Mouse (Mus musculus) fat pad, adult 2 months (tissue): ENCODE data around the gene Ptges2.
"Not testable (repeated sequence)": the region's sequence is repeated elsewhere in the genome, so short reads cannot be mapped to it uniquely, and the experiment has no call there.

Experiments used
- DNase-seq: peaks from one replicate; pipeline ENCODE4 v3.0.0-alpha.2; 2011; ENCODE audit warnings: low read depth, low spot score; ENCODE audit errors: extremely low read depth

Gene Ptges2

DNA sequence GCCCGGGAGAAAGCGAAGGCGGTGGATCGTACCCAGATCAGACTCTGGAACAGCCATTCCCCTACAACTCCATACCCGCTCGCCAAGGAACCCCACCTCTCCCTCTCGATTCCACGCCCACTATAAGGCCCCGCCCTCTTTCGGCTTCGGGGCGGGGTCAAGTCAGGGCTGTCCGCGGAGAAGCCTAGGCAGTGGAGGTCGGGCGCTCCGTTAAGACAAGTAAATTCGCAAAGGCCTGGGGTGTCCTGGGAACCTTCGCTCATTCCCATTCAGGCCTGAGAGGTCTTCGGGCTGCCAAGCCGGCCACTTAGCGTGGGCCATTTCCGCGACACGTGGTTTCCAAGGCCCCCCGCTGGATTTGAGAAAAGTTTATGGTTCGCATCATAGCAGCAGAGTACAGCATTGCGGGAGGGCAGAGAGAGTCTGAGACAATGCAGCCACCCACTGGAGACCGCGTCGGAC lies at the start of gene Ptges2:
TSS of gene Ptges2 (plus strand) at position 413 of the 462 bp plus-strand sequence.
- no peak for DNase-seq

DNA sequence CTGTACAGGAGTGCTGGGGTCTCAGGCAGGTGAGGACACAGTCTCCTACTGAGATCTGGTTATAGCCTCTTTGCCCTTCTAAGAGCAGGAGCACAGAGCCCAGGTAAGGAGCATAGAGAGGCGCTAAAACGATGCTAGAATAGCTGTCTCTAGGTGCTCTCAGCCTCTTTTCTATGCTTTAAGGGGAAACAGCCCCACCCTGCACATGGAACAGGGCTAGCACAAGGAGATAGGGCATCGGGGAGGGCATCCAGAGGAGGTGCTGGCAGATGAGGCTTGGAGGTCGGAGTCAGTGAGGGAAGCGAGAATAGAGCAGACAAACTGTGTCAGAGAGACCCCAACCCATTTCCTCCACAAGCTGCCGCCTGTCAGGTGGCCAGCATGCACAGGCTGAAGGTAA lies 48.7 kb upstream of the Ptges2 start:
- DNase-seq, result no peak

DNA sequence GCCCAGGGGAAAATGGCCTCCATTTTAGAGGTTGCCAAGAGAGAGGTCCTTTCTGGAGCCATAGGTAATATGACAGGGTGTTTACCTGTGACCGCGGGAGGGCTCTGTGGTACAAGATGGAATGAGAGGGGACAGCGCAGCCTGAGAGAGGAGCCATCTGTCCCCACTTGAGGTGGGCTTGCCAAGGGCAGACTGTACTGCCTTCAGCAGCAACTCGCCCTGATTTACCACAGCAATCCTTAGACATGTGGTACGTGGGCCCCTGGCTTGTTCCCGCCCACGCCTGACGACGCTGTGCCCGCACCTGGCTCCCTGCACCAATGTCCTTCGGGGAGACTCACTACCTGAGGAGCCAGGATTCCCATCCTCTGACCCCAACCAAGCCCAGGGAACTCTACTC lies 47.4 kb upstream of the Ptges2 start:
- no peak for DNase-seq

DNA sequence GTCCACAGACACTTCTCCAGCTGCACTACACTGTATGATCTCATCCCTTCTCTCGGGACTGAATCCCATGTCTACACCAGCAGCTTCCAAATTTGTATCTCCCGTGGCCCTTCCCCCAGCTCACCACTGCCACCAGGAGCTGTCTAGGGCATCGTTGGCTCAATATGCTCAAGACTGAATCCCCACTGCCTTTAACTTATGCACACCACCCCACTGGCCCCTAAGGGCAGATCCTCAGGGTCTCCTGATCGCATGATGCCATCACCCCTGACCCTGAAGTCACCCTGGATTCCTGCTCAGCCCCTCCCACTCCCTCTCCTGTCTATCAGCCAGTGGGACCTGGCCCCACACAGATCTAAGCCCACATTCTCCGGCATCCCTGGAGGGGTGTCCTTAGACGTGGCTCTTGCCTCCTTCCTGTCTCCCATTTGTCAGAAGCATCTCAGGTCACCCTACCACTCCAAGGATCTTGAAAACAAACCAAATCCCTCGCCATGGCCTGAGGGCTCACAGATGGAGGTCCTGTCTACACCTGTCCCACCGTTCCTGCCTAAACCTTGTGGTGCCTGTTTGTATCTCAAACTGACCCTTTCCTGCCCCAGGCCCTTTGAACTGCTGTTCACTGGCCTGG lies 46.0 kb upstream of the Ptges2 start:
- no peak for DNase-seq

DNA sequence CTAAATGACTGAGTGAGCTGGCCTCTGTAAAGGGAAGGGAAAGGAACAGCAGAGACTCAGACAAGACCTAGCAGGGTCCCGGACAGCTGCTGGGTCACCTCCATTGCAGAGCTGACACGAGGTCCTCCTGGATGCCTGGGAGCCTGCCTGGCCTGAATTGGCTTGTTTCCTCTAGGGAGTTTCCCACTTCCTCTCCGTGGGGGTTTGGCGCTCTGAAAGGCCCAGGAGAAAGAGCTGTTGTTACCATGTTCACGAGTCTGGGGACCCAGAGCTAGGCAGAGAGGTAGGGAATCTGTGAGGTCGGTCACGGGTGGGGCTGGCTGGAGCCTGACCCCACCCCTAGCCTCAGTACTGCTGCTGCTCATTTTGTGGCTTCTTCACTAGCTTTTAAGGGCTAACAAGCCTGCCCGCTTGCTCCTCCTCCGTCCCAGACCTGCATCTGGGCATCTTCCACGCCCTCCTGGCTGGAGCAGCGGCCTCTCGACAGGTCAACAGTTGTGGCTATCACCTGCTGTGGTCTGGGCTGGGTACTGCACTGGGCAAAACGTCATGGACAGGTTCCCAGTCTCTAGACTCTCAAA lies 45.1 kb upstream of the Ptges2 start:
- DNase-seq, result no peak

DNA sequence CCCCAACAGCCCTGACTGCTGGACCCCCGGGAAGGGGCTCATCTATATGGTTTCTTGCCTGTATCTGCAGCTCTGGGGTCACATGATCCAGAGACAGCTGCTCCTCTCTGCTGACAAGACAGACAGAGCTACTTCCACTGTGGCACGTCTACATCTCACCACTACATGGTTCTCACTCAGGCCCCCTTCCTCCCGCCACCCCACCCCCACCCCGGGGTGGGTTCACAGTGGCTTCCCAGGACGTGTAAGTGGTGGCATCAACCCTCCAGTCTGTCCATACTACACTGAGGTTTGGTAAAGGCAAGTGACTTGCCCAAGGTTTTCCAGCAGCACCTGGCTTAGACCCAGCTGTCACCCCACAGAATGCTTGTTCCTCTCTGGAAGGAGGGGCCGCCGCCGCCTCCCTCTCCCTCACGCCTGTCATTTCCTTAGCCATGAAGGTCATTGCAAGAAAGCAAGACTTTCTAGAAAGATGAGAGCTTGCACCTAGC lies 44.2 kb upstream of the Ptges2 start:
- DNase-seq, result no peak

DNA sequence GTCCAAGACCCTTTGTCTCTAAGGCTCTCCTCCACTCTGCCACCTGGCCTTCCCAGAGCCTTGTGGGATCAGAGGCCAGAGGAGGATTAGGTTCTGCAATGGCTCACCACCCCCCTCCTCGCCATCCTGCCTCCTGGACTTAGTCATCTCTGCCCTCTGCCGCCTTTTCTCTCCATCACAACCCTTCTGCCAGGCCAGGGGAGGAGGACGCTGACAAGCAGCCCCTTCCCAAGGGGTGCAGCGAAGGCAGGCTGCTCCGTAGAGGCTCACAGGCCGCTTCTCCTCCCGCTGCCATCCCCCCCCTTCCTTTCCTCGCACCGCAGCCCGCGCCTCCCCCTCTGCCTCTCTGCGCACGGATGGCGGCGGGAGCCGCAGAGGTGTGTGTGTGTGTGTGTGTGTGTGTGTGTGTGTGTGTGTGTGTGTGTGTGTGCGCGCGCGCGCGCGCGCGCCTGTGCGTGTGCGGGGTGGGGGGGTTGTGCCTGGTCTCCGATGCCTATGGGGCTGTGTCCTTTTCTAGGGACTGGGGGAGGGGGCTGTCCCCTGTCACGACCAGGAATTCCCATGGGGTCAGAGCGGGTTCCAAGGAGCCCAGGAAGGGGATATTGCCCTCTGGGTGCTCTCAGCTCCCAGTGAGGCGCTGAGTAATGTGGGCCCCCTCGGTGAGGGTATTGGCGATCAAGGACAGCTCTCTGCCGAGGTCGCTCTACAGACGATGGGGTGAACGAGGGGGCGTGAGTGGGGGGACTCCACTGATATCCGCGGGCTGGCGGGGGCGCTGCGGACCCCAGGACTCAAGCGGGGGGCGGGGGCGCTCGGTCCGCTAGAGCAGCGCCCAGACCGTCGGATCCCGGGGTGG lies 43.3 kb upstream of the Ptges2 start, which contains the start of gene Ciz1:
TSS of gene Ciz1 (plus strand) at position 177 of the 856 bp plus-strand sequence.
- DNase-seq, result no peak

DNA sequence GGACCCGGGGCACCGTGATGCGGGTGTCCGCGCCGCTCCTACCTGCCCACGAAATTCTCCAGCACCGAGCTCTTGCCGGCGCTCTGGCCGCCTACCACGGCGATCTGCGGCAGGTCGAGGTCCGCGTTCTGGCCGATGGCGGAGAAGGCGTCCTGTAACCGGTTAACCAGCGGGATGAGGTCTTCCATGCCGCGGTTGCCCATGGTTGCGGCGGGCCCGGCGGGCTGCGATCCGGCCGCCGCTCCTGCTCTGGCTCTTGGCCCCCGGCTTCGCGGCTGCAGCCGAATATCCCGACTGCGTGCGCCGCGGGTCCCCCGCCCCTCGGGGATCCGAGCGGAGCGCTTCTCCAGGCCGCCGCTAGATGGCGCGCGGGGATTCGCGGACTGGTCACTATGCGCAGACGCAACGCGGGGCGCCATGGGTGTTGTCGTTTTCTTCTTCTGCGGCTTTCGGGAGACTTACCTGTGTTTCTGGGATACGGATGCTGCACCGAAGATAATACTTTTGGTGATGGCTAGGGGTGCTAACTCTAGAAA lies 42.6 kb upstream of the Ptges2 start, which contains the start of gene Dnm1:
TSS of gene Dnm1 (minus strand) at position 332 of the 536 bp plus-strand sequence.
- no peak for DNase-seq

DNA sequence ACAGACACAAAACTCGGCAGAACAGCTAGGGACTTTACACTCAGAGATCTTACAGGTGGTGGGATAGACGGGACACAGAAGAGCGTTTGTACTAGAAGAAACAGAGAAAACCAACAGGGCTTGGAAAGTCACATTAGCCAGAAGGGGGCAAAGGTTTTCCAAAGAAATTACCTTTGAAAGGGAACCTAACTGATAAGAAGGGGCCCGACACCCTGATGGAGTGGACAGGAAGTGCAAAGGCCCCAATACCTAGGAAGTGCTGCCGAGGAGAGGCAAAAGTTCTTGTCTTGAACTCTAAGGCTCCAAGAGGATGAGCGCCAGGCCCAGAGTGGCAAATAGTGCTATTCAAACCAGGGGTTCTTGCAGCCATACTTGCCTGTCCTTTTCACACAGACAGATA lies 41.9 kb upstream of the Ptges2 start:
- DNase-seq, result no peak

DNA sequence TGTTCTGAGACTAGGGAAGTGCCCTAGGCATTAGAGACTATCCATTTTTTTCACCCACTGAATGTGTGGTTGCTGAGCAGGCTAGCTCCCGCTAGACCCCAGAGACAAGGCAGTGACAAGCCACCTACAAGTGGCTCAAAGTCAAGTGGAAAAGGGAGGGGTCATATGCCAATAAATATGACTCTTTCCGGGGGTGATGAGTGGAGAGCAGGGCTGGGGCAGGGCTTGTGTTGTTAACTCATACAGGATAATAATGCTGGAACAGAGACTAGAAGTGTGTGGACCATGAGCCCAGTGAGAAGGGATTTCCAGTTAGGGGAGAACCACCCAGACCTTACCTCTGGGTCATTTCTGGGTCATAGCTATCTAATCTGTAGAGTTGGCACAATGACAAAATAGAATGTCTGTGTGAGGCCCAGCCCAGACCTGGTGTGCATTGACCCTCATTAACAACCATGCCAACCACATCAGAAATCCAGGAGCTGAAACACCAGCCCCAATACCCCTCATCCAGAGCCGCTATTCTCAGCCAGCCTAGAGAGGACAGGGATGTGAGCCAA lies 41.3 kb upstream of the Ptges2 start:
- DNase-seq, result no peak

DNA sequence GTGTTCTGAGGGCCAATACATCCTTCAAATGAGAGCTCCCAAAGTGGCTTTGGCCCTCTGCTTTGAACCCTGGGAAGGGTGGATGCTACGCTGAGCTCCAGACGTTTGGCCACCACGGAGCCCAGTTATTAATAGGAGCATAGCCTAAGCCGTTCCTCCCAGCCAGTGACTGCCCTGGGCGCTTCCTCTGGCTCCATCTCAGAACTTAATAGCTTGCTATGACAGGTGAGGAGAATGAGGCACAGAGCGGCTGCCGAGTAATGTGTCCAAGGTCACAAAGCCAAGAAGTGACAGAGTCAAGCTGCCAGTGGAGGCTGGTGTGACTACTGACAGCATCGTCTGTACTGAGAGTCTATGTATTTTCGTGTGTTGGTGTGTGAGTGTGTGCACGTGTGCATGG lies 39.5 kb upstream of the Ptges2 start:
- DNase-seq, result no peak

DNA sequence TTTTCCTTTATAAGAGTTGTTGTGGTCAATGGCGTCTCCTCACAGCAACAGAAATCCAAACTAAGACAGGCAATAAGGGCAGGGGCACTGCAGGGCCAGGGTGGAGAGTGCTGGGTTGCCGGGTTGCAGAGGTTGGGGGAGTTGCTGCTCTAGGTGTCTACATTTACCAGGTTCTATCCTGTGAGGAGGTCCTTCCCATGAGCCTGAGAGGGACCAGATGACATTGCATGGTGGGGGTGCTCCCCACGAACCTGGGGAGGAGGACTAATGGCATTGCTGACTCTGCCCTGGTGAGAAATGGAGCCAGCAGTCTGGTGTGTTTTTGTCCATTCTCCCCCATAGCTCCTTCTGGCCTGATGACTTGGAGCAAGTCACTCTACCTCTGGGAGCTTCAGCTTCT lies 38.0 kb upstream of the Ptges2 start:
- DNase-seq, result no peak

DNA sequence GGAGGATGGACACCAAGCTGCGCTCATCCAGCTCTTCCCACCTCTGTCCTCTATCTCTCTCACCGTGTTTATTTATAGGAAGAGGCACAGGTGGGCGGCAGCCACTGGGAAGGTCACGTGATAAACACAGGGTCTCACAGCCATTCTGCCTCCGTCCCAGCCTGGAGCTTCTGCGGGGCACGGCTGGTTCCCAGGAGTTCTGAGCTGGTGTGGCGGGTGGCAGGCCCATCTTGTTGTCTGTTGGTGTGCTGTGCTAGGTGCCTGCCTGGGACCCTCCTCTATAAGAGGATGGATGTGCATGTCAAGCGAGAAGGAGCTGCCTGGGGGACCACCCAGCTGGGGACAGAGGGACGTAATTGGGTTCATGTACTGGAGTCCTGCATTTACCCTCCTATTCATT lies 37.3 kb upstream of the Ptges2 start:
- DNase-seq, result no peak

DNA sequence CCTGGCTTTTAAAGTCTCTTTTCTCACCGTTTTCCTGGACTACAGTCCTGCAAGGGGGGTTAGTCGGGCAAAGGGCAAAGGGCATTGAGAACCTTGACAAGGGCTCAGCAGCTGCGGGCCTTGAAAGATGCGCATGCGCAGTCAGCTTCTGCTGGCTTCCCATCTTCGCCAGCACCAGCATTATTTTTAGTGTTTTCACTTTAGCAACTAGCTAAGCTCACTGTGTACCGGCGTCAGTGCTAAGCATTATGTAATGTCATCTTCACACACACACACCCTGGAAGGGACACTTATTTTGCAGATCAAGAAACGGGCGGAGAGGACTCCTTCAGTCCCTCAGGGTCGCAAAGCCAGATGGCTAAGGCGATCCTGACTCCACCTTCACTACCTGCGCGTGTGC lies 35.0 kb upstream of the Ptges2 start:
- no peak for DNase-seq

DNA sequence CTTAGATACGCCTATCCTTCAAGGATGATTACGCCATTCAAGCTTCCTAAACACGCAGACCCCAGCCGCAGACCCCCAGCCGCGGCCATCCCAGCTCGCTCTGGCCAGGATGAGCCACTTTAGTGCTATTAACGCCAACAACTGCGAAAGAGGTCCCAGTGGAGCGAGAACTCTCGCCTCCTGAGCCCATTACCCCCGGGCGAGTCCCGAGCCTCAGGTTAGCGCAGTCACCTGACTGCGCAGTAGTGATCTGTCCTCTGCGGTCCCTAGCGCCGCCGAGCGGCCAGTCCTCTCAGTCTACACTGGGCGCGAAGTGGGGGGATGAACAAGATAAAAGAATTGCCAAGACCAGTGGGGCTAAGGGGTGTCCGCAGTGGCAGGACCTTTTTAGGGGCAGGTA lies 34.3 kb upstream of the Ptges2 start:
- no peak for DNase-seq

DNA sequence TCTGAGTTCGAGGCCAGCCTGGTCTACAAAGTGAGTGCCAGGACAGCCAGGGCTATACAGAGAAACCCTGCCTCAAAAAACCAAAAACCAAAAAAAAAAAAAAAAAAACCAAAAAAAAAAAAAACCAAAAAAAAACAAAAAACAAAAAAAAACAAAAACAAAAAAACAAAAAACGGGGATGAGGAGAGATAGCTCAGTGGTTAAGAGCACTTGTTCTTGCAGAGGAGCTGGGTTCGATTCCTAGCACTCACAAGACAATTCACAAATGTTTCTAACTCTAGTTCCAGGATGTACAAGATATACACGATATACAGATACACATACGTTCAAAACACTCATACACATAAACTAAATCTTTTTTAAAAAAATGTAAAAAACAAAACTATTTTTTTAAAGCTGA lies 33.4 kb upstream of the Ptges2 start:
- not testable (repeated sequence) for DNase-seq

DNA sequence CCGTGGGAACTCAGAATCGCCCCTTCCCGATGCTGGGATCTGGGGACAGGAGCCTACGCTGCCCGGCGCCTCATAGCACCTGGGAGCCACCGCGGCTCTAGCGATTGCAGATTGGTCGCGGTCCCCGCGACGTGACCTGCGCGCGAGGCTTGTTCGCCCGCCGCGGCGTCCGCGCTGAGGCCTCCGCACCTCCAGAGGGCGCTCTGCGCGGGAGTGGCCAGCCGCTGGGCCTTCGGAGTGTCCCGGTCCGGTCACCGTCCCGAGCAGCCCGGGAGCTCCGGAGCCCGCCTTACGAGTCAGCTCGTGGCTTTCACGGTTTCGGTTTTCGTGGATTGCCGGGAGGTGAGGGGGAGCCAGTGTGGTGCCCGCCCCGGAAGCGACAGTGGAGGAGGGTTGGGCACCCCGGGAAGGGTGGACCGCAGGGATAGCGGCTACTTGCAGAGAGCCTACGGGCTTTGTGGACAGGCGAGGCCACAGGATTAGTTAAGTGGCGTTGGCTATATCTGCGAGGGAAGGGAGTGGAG lies 32.8 kb upstream of the Ptges2 start:
- DNase-seq, result no peak

DNA sequence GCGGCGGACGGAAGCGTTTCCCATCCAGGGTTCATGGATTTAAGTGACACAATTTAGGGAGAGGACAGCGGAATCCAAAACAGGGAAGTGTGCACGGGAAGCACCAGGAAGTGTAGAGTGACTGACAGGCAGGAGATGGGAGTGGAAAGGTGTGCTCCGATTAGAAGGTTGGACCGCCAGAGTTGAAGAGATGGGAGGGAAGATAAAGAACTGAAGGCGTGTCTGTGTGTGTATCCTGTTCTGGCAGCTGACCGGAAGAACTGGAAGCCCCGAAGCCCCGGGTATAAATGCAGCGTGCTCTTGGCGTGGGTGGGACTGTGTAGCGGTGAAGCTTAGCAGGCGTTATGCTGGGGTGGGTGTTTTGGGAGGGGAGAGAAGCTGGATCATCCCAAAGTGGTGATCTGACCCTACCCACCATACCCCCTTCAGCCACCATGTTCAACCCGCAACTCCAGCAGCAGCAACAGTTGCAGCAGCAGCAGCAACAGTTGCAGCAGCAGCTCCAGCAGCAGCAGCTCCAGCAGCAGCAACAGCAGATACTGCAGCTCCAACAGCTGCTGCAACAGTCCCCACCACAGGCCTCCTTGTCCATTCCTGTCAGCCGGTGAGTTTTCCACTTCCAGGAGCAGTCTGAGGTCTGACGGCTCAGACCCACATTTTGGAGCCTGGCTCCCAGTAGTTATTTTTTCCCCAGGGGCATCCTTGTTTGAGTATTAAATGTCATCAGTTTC lies 32.2 kb upstream of the Ptges2 start:
- DNase-seq, result no peak

DNA sequence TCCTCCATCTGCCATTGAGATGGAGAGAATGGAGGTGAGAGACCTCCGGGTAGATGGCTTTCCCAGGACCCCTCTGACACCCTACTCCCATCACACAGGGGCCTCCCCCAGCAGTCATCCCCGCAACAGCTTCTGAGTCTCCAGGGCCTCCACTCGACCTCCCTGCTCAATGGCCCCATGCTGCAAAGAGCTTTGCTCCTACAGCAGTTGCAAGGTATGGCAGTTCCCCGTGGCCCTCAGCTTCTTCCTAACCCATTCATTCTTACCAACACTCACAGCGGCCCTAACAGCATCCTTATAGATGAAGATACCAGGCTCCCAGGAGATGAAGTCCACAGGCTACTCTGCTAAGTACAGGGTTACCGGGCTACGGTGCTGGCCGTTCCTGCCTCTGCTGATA lies 31.6 kb upstream of the Ptges2 start:
- no peak for DNase-seq

DNA sequence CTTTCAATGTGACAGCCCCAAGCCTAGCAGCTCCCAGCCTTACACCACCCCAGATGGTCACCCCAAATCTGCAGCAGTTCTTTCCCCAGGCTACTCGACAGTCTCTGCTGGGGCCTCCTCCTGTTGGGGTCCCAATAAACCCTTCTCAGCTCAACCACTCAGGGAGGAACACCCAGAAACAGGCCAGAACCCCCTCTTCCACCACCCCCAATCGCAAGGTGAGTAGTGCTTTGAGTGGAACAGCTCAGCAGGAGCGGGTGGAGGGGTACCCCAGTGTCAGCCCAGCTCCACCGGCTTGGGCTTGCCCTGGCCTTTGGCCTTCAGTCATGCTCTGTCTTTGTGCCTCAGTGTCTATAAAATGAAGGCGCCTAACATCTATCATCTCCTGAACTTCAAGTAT lies 28.4 kb upstream of the Ptges2 start:
- DNase-seq, result no peak
